Mouse (Mus musculus) C2C12 (cell line): ENCODE results near the gene Odf3.

Source experiments
- CTCF ChIP-seq: IDR thresholded peaks from one replicate; pipeline ENCODE4 v1.5.1; 2011; ENCODE audit not compliant: control insufficient read depth, insufficient read depth, insufficient read length
- FOSL1 ChIP-seq: IDR thresholded peaks from one replicate; pipeline ENCODE4 v1.8.0; 2011; ENCODE audit warnings: mild to moderate bottlenecking, low read length; ENCODE audit not compliant: poor library complexity, insufficient read depth, severe bottlenecking
- MAX ChIP-seq: IDR thresholded peaks from one replicate; pipeline ENCODE4 v1.6.1; 2011; ENCODE audit warnings: mild to moderate bottlenecking, control low read depth
- MYOD1 ChIP-seq: IDR thresholded peaks from one replicate; pipeline ENCODE4 v1.6.1; 2011; ENCODE audit warnings: low read depth; ENCODE audit not compliant: control insufficient read depth, insufficient read length
- MYOG ChIP-seq: IDR thresholded peaks from one replicate; pipeline ENCODE4 v1.6.1; 2011; ENCODE audit not compliant: control insufficient read depth, insufficient read length; ENCODE audit errors: extremely low read depth
- USF1 ChIP-seq: IDR thresholded peaks from one replicate; pipeline ENCODE4 v1.6.1; 2011; ENCODE audit warnings: low read depth, mild to moderate bottlenecking, control low read depth, moderate library complexity

GRCm38 (mm10) chr7:140840750-140841735 is 6.6 kb upstream of the Odf3 start:
- TF ChIP-seq CTCF = no peak
- TF ChIP-seq USF1 = no peak
- no peak for TF ChIP-seq MYOG
- no peak for TF ChIP-seq MYOD1
- no peak for TF ChIP-seq MAX
- no peak for TF ChIP-seq FOSL1
